Mouse (Mus musculus) liver, embryonic 13.5 days (tissue): ENCODE data around the gene Akap1. TPM values are rescaled to one million over a fixed set of nuclear protein-coding genes. Genes with fewer than 3 reads are reported as not detected.

ENCODE experiments used
- ATAC-seq: fragments of 200-750 bp; cut with Nextera tagmentation; 2 replicates; pipeline ENCODE4 v1.8.0; 2017; ENCODE audit warnings: low read depth, mild to moderate bottlenecking, moderate number of reproducible peaks, moderate library complexity
- DNase-seq: peaks from one replicate; pipeline ENCODE4 v3.0.0; 2022
- H3K27ac ChIP-seq: fragments of 300-500 bp; sonication (generic); 2 replicates; pipeline ENCODE4 v1.5.1; 2015; ENCODE audit warnings: moderate library complexity, mild to moderate bottlenecking, inconsistent platforms
- H3K27me3 ChIP-seq: fragments of 300-500 bp; sonication (generic); 2 replicates; pipeline ENCODE4 v1.6.1; 2015; ENCODE audit warnings: mild to moderate bottlenecking, inconsistent platforms
- H3K36me3 ChIP-seq: fragments of 300-500 bp; sonication (generic); 2 replicates; pipeline ENCODE4 v1.6.1; 2015; ENCODE audit warnings: mild to moderate bottlenecking, inconsistent platforms
- H3K4me1 ChIP-seq: fragments of 300-500 bp; sonication (generic); replicated peaks from 2 replicates; pipeline ENCODE4 v1.6.1; 2015; ENCODE audit warnings: inconsistent platforms
- H3K4me2 ChIP-seq: fragments of 300-500 bp; sonication (generic); 2 replicates; pipeline ENCODE4 v1.6.1; 2015; ENCODE audit warnings: inconsistent platforms, mild to moderate bottlenecking, moderate library complexity
- H3K4me3 ChIP-seq: fragments of 300-500 bp; sonication (generic); replicated peaks from 2 replicates; pipeline ENCODE4 v1.5.1; 2015; ENCODE audit warnings: mild to moderate bottlenecking, inconsistent platforms
- H3K9ac ChIP-seq: fragments of 300-500 bp; sonication (generic); 2 replicates; pipeline ENCODE4 v1.6.1; 2015; ENCODE audit warnings: mild to moderate bottlenecking, inconsistent platforms
- H3K9me3 ChIP-seq: fragments of 300-500 bp; sonication (generic); replicated peaks from 2 replicates; pipeline ENCODE4 v1.6.1; 2016; ENCODE audit warnings: inconsistent platforms
- WGBS: fragments of 180-500 bp; shearing (Covaris S2); methylation state at CpG from one replicate; pipeline ENCODE4 v1.1.7; 2015; ENCODE audit not compliant: insufficient replicate concordance; 5-methylcytosine and 5-hydroxymethylcytosine counted together
- polyA plus RNA-seq: library from polyadenylated mRNA; unstranded; fragments of >200 nt; fragmentation: Nextera tagmentation; extraction: Ambion mirVana; gene quantifications from 2 replicates; pipeline ENCODE4 v1.2.1, GENCODE M21; 2015

Gene Akap1
- polyA plus RNA-seq, 1 experiment from 2014 or later = 9.2 TPM

GRCm38 (mm10) chr11:88852806-88853205 is 11.6 kb downstream of the Akap1 start:
- peaks cover 28% of the 10 kb centered on the region for H3K4me1 ChIP-seq
- no peak overlapping the region for H3K4me2 ChIP-seq
- whole genome bisulfite sequencing = 87% methylated on average over 4 of the region's 4 CpGs
- H3K36me3 ChIP-seq = peaks cover 3% of the 10 kb centered on the region; the same call in 1 of the 2 replicates
- H3K27ac ChIP-seq = no peak overlapping the region
- no peak for ATAC-seq
- H3K4me3 ChIP-seq = no peak overlapping the region
- DNase-seq = no peak
- no peaks in the 10 kb centered on the region for H3K27me3 ChIP-seq
- no peaks in the 10 kb centered on the region for H3K9me3 ChIP-seq
- no peak overlapping the region for H3K9ac ChIP-seq

- Histone ChIP-seq H3K4me3 (no peak overlapping the region), H3K4me1 (peaks cover 31% of the 10 kb centered on the region), H3K36me3 (peaks cover 3% of the 10 kb centered on the region; the same call in 1 of the 2 replicates), H3K9ac (no peak overlapping the region), H3K27ac (no peak overlapping the region), H3K9me3 (no peaks in the 10 kb centered on the region), H3K27me3 (no peaks in the 10 kb centered on the region), H3K4me2 (no peak overlapping the region)
- ATAC-seq (no peak), DNase-seq (no peak)
- WGBS = 76% methylated on average over 15 of the region's 15 CpGs
Observed at GRCm38 (mm10) chr11:88851049-88851825, 13.1 kb downstream of the Akap1 start.

GRCm38 (mm10) chr11:88849732-88850131 is 14.7 kb downstream of the Akap1 start:
- Histone ChIP-seq H3K9me3 (no peaks in the 10 kb centered on the region), H3K4me2 (no peak overlapping the region), H3K27me3 (no peaks in the 10 kb centered on the region), H3K9ac (no peak overlapping the region), H3K27ac (no peak overlapping the region; the same call in 1 of the 2 replicates), H3K4me3 (no peak overlapping the region), H3K4me1 (peaks cover 28% of the 10 kb centered on the region), H3K36me3 (peaks cover 13% of the 10 kb centered on the region)
- DNase-seq (no peak), ATAC-seq (no peak)
- 65% methylated on average over 3 of the region's 3 CpGs for WGBS

- Histone ChIP-seq H3K9ac (no peak overlapping the region), H3K4me1 (peaks cover 28% of the 10 kb centered on the region)
- ATAC-seq = no peak
Observed at GRCm38 (mm10) chr11:88849284-88849683, 15.1 kb downstream of the Akap1 start.

GRCm38 (mm10) chr11:88848590-88848989 is 15.8 kb downstream of the Akap1 start:
- Histone ChIP-seq H3K9ac (no peak overlapping the region), H3K4me3 (no peak overlapping the region), H3K9me3 (no peaks in the 10 kb centered on the region), H3K27me3 (no peaks in the 10 kb centered on the region), H3K4me1 (peaks cover 28% of the 10 kb centered on the region), H3K4me2 (no peak overlapping the region), H3K27ac (no peak overlapping the region), H3K36me3 (peaks cover 24% of the 10 kb centered on the region)
- ATAC-seq (0 out of 2 replicates have a peak, but pooled peaks have one; percentile 18), DNase-seq (no peak)
- WGBS = 25% methylated on average over 5 of the region's 5 CpGs

More at GRCm38 (mm10) chr11:88849284-88849683, 15.1 kb downstream of the Akap1 start:
- no peak overlapping the region for H3K27ac ChIP-seq
- no peaks in the 10 kb centered on the region for H3K9me3 ChIP-seq
- no peak overlapping the region for H3K4me2 ChIP-seq
- H3K4me3 ChIP-seq = no peak overlapping the region
- no peak for DNase-seq
- WGBS = 79% methylated on average over 8 of the region's 8 CpGs
- peaks cover 17% of the 10 kb centered on the region for H3K36me3 ChIP-seq
- no peaks in the 10 kb centered on the region for H3K27me3 ChIP-seq

GRCm38 (mm10) chr11:88847281-88848006 is 16.9 kb downstream of the Akap1 start:
- Histone ChIP-seq H3K4me2 (no peak overlapping the region), H3K9ac (no peak overlapping the region), H3K27ac (no peak overlapping the region), H3K36me3 (peaks cover 27% of the 10 kb centered on the region), H3K4me3 (no peak overlapping the region), H3K4me1 (peaks cover 28% of the 10 kb centered on the region), H3K9me3 (no peaks in the 10 kb centered on the region), H3K27me3 (no peaks in the 10 kb centered on the region)
- ATAC-seq = no peak
- DNase-seq = no peak
- WGBS = 62% methylated on average over 8 of the region's 8 CpGs

GRCm38 (mm10) chr11:88844384-88844783 is 20.0 kb downstream of the Akap1 start:
- Histone ChIP-seq H3K27me3 (no peaks in the 10 kb centered on the region), H3K4me3 (no peak overlapping the region), H3K9me3 (no peaks in the 10 kb centered on the region), H3K4me2 (no peak overlapping the region), H3K36me3 (peaks cover 39% of the 10 kb centered on the region), H3K27ac (no peak overlapping the region), H3K9ac (no peak overlapping the region), H3K4me1 (peaks cover 37% of the 10 kb centered on the region)
- 68% methylated on average over 5 of the region's 5 CpGs for WGBS
- DNase-seq = no peak
- no peak for ATAC-seq

GRCm38 (mm10) chr11:88843305-88843704 is 21.1 kb downstream of the Akap1 start:
- WGBS = 79% methylated on average over 10 of the region's 10 CpGs
- ATAC-seq (no peak), DNase-seq (no peak)
- Histone ChIP-seq H3K27me3 (no peaks in the 10 kb centered on the region), H3K27ac (no peak overlapping the region), H3K9ac (no peak overlapping the region), H3K36me3 (peaks cover 50% of the 10 kb centered on the region), H3K4me2 (no peak overlapping the region), H3K4me3 (no peak overlapping the region), H3K4me1 (peaks cover 26% of the 10 kb centered on the region), H3K9me3 (no peaks in the 10 kb centered on the region)

GRCm38 (mm10) chr11:88842315-88842975 is 21.9 kb downstream of the Akap1 start:
- peaks cover 58% of the 10 kb centered on the region for H3K36me3 ChIP-seq
- H3K4me3 ChIP-seq = no peak overlapping the region
- H3K27ac ChIP-seq = no peak overlapping the region
- no peak overlapping the region for H3K4me2 ChIP-seq
- no peak for ATAC-seq
- no peak overlapping the region for H3K9ac ChIP-seq
- no peak for DNase-seq
- WGBS = 83% methylated on average over 13 of the region's 13 CpGs
- H3K4me1 ChIP-seq = peaks cover 19% of the 10 kb centered on the region
- no peaks in the 10 kb centered on the region for H3K9me3 ChIP-seq
- no peaks in the 10 kb centered on the region for H3K27me3 ChIP-seq

GRCm38 (mm10) chr11:88841406-88841805 is 23.0 kb downstream of the Akap1 start:
- ATAC-seq = peak; percentile 66; the same call in 1 of the 2 replicates
- Histone ChIP-seq H3K27ac (no peak overlapping the region), H3K36me3 (peaks cover 69% of the 10 kb centered on the region), H3K9ac (no peak overlapping the region), H3K9me3 (no peaks in the 10 kb centered on the region), H3K4me1 (peaks cover 15% of the 10 kb centered on the region), H3K4me3 (no peak overlapping the region), H3K4me2 (no peak overlapping the region), H3K27me3 (no peaks in the 10 kb centered on the region)
- DNase-seq = no peak
- WGBS = 27% methylated on average over 6 of the region's 6 CpGs

- Histone ChIP-seq H3K4me2 (no peak overlapping the region), H3K4me3 (no peak overlapping the region), H3K27ac (no peak overlapping the region), H3K9ac (no peak overlapping the region), H3K9me3 (no peaks in the 10 kb centered on the region), H3K27me3 (no peaks in the 10 kb centered on the region), H3K4me1 (peaks cover 15% of the 10 kb centered on the region), H3K36me3 (peaks cover 74% of the 10 kb centered on the region)
- no peak for ATAC-seq
- DNase-seq = no peak
- WGBS = 84% methylated on average over 10 of the region's 10 CpGs
Observed at GRCm38 (mm10) chr11:88840724-88841350, 23.5 kb downstream of the Akap1 start.
